Mouse (Mus musculus): Measurements from ENCODE around the gene Xylb.

DNA sequence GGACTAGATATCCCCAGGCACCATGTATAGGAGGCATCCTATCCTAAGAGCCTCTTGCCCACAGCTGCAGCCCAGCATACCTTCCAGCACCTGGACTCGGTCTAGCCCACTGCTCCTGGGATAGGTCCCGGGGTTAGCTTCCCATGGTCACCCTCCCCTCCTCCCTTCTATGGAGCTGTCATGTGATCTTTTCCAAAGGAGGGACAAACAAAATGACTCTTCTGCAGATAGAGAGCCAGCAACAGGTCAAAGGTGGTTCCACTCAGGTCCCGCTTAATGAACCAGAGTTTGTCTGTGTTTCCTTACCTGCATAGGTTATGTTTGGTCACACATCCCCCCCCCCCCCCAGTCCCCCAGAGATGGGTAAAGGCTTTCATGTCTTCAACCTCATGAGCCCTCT is 6.7 kb upstream of the Xylb start:
- TF ChIP-seq TAL1 (IDR thresholded peaks at IDR 0.05; ENCODE audit: low read length) (no peak), GATA1 (IDR thresholded peaks at IDR 0.05; ENCODE audit: low read length) (no peak)
